Mouse (Mus musculus): ENCODE results near the gene Cdh20.

- TF ChIP-seq CTCF (IDR thresholded peaks at IDR 0.05; ENCODE audit: low read depth, low read length) (no peak), POLR2A (IDR thresholded peaks at IDR 0.05; ENCODE audit: insufficient read depth, low read length) (no peak)
These were observed 273.3 kb downstream of the Cdh20 start for GRCm38 (mm10) chr1:105041668-105042067.
